Mouse (Mus musculus) olfactory bulb, adult 2 months (tissue): Measurements from ENCODE around the gene Herc4.

Experiments
- CTCF ChIP-seq: fragments of 200-500 bp; IDR thresholded peaks from 2 replicates; pipeline ENCODE4 v1.5.1; 2012; ENCODE audit warnings: low read depth, mild to moderate bottlenecking, low read length, moderate library complexity; ENCODE audit not compliant: insufficient read depth
- POLR2A ChIP-seq: fragments of 200-500 bp; IDR thresholded peaks from 2 replicates; pipeline ENCODE4 v1.6.1; 2012; ENCODE audit warnings: mild to moderate bottlenecking, low read depth, low read length, moderate library complexity; ENCODE audit not compliant: insufficient read depth

- TF ChIP-seq CTCF (no peak), POLR2A (no peak)
Observed at GRCm38 (mm10) chr10:63235889-63236288, 7.7 kb upstream of the Herc4 start.
